Mouse (Mus musculus) embryonic facial prominence, embryonic 12.5 days (tissue): ENCODE measurements at regions not wholly inside any gene's neighbourhood (a gene's known extent, or its start where the extent isn't known, plus 50 kb on each side); places are given as distances from the start of the nearest gene placed in this dataset.

ENCODE experiments used
- ATAC-seq: fragments of 200-750 bp; cut with Nextera tagmentation; 2 replicates; pipeline ENCODE4 v1.8.0; 2017; ENCODE audit not compliant: insufficient number of reproducible peaks, insufficient read depth, low FRiP score, low TSS enrichment
- H3K27ac ChIP-seq: fragments of 300-500 bp; sonication (generic); 2 replicates; pipeline ENCODE4 v1.5.1; 2016; ENCODE audit warnings: mild to moderate bottlenecking
- H3K27me3 ChIP-seq: fragments of 300-500 bp; sonication (generic); 2 replicates; pipeline ENCODE4 v1.6.1; 2016; ENCODE audit warnings: mild to moderate bottlenecking, moderate library complexity
- H3K36me3 ChIP-seq: fragments of 300-500 bp; sonication (generic); 2 replicates; pipeline ENCODE4 v1.6.1; 2016; ENCODE audit warnings: mild to moderate bottlenecking
- H3K4me1 ChIP-seq: fragments of 300-500 bp; sonication (generic); 2 replicates; pipeline ENCODE4 v1.6.1; 2016
- H3K4me2 ChIP-seq: fragments of 300-500 bp; sonication (generic); replicated peaks from 2 replicates; pipeline ENCODE4 v1.6.1; 2016; ENCODE audit warnings: mild to moderate bottlenecking, moderate library complexity
- H3K4me3 ChIP-seq: fragments of 300-500 bp; sonication (generic); 2 replicates; pipeline ENCODE4 v1.5.1; 2016; ENCODE audit warnings: mild to moderate bottlenecking
- H3K9ac ChIP-seq: fragments of 300-500 bp; sonication (generic); 2 replicates; pipeline ENCODE4 v1.6.1; 2016; ENCODE audit warnings: mild to moderate bottlenecking, moderate library complexity
- H3K9me3 ChIP-seq: fragments of 300-500 bp; sonication (generic); 2 replicates; pipeline ENCODE4 v1.6.1; 2016; ENCODE audit warnings: mild to moderate bottlenecking, moderate library complexity
- WGBS: fragments of 180-500 bp; shearing (Covaris S2); methylation state at CpG from one replicate; pipeline ENCODE4 v1.1.7; 2016; 5-methylcytosine and 5-hydroxymethylcytosine counted together

DNA sequence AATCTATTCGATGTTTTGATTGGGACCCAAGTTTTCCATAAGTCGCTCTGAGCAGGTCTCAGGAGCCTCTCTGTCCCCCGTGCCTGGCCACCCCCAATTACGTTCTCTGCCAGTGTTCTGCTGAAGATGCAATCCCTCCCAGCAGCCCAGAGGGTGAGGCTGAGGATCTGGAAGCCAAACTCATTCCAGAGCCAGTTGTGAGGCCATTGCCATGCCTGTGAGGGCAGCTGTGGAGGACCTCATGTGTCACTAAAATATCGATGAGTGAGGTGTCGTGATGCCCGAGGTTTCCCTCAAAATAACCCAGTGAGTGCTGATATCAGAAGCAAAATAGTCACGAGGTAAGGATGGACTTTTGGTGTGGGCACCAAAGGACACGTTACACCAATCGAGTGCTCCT, 93.1 kb upstream of the Mvb12b start:
- Histone ChIP-seq H3K4me1 (no peaks in the 10 kb centered on the region), H3K36me3 (no peaks in the 10 kb centered on the region), H3K9ac (no peak overlapping the region), H3K27me3 (no peaks in the 10 kb centered on the region), H3K27ac (no peak overlapping the region), H3K9me3 (no peaks in the 10 kb centered on the region), H3K4me3 (no peak overlapping the region), H3K4me2 (no peak overlapping the region)
- WGBS: 76% methylated on average over 10 of the region's 10 CpGs
- ATAC-seq: no peak

DNA sequence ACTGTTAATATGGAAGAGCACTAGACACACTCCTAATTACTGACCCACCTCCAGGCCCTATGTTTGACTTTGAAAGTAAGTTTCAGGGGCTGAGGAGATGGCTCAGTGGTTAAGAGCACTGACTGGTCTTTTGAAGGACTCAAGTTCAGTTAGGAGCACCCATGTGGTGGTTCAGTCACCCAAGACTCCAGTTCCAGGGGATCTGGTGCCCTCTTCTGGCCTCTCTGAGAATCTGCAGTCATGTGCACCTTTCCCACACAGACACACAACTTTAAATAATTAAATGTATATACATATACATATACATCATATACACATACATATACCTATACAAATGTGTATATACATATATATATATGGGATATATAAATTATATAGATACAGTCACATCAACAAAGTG, 91.5 kb upstream of the Mvb12b start:
- no peaks in the 10 kb centered on the region for H3K9me3 ChIP-seq
- H3K27ac ChIP-seq: no peak overlapping the region
- no peak overlapping the region for H3K4me3 ChIP-seq
- no peaks in the 10 kb centered on the region for H3K27me3 ChIP-seq
- H3K9ac ChIP-seq: no peak overlapping the region
- no peaks in the 10 kb centered on the region for H3K4me1 ChIP-seq
- no peak overlapping the region for H3K4me2 ChIP-seq
- no peak for ATAC-seq
- H3K36me3 ChIP-seq: no peaks in the 10 kb centered on the region

DNA sequence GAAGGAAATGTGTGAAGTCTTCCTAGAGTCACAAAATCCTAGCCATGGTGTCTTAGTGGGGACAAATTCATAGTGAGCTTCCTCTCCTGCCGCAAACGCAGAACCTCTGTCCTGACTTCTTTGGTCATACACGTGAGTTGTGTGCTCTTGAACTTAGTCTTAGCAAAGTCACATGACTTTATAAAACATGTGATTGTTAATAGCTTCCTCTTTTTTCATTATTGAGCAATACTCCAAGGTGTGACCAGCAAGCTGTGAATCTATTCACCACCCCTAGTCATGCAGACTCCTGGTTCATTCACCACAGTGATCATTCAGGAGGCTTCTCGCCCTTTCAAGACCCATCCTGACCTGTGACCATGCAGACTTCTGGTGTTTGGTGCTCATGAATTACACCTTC, 90.8 kb upstream of the Mvb12b start:
- no peak overlapping the region for H3K4me2 ChIP-seq
- WGBS: 89% methylated on average over 4 of the region's 4 CpGs
- no peak overlapping the region for H3K27ac ChIP-seq
- H3K4me1 ChIP-seq: no peaks in the 10 kb centered on the region
- ATAC-seq: no peak
- no peaks in the 10 kb centered on the region for H3K27me3 ChIP-seq
- H3K36me3 ChIP-seq: no peaks in the 10 kb centered on the region
- H3K4me3 ChIP-seq: no peak overlapping the region
- no peaks in the 10 kb centered on the region for H3K9me3 ChIP-seq
- no peak overlapping the region for H3K9ac ChIP-seq

DNA sequence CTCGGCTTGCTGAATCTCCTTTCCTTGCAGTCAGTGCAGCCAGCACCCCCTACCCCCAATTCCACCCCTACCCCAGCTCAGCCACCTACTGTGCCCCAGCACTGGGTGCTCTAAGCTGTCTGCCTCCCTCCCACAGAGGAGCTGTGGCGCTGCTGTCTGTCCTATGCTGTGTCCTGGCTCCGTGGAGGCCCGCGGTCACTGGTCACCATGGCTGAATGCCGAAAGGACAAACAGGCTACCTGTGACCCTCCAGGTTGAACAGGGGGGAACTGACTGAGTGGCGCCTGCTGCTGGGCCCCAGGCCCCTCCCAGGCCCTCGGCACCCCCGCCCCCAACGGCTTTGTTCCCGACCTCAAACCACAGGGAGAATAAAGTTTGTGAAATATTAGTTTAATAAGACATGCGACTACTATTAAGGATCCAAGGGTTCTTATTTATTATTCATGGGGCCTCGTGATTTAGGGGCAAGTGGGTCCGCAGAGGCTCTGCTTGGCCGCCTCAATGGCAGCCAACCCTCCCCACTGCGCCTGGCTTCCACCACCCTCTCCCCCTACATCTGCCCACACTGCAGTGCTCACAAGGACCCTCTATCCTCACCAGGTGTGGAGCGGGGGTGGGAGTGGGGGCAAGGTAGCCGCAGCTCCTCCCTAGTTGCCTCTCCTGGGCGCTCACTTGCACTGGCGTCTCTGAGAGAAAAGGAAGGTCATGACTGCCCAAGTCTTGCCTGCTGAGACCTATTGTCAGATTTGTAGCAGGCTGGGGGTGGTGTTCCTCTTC, 90.0 kb upstream of the Mvb12b start:
- ATAC-seq: no peak
- Histone ChIP-seq H3K36me3 (no peaks in the 10 kb centered on the region), H3K27ac (no peak overlapping the region), H3K4me3 (no peak overlapping the region), H3K4me2 (no peak overlapping the region), H3K27me3 (no peaks in the 10 kb centered on the region), H3K9me3 (no peaks in the 10 kb centered on the region), H3K4me1 (no peaks in the 10 kb centered on the region), H3K9ac (no peak overlapping the region)
- WGBS: 67% methylated on average over 20 of the region's 20 CpGs

DNA sequence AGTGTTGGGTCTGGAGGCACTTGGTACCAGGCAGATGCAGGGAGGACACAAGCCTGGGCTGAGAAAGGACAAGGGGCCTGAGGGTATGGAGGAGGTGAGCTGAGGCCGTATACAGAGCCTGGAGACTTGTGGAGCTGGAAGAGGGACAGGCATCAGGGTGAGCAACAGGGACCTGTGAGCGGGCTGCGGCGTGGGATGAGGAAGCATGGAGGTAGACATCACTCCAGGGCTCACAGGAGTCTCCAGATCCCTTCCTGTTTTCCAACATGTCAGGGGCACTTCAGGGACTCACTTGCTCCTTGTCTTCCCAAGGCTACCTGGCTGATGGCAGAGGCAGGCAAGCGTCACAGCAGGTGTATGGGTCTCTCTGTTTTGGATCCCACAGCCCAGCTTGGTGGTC, 89.4 kb upstream of the Mvb12b start:
- Histone ChIP-seq H3K4me1 (no peaks in the 10 kb centered on the region), H3K9ac (no peak overlapping the region), H3K4me3 (no peak overlapping the region), H3K9me3 (no peaks in the 10 kb centered on the region), H3K36me3 (no peaks in the 10 kb centered on the region), H3K27ac (no peak overlapping the region), H3K4me2 (no peak overlapping the region), H3K27me3 (no peaks in the 10 kb centered on the region)
- WGBS: 81% methylated on average over 5 of the region's 5 CpGs
- ATAC-seq: no peak

DNA sequence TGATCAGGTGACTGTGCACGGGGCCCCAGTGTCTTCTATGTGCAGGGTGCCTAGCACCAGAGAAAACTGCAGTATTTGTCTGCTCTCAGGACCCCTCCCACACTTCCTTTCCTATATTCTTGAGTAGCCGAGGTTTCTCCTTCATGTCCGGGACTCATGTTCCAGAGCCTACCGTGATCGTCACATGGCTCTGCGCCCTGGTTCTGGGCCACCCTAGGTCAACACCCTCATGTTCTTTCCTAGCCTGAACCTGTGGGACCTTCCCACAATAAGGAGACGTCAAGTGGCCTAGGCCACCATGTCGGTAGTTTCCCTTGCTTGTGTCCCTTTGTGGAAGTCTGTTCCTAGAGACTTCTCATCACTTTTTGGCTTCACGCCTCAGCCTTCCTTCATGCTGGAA, 88.4 kb upstream of the Mvb12b start:
- no peak for ATAC-seq
- Histone ChIP-seq H3K9ac (no peak overlapping the region; the same call in 1 of the 2 replicates), H3K27ac (no peak overlapping the region), H3K4me2 (no peak overlapping the region), H3K36me3 (no peaks in the 10 kb centered on the region), H3K4me1 (no peaks in the 10 kb centered on the region), H3K27me3 (no peaks in the 10 kb centered on the region), H3K4me3 (no peak overlapping the region), H3K9me3 (no peaks in the 10 kb centered on the region)
- 82% methylated on average over 9 of the region's 9 CpGs for WGBS

DNA sequence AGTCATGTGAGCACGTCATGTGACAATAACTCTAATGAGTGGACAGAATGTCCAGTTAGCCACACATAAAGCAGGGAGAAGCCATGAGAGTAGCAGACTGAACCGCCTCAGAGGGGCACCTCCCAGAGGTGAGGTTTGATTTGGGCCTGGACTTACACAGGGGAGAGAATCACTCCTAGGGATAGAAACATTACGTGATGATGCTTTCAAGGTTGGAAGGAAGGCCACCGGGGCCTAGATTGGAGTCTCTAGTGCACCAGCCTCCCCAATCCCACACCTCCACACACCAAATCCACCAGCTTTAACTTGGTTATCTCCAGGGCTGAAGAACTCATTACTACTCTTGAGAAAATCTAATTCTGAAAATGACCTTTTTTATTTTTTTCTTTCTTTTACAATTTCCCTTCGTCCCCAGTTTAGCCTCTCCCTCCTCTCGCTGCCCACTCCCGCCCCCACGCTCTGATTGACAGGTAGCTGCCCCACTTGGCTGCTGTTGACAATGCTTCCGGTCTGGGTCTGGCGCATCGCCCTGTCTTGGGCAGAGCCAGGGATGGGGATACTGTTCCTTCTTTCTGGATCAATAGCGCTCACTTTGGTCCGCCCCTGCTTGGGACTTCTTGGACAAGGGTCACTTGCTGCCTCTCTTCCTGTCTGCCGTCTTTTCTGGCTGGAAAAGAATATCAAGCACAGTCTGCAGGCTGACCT, 87.8 kb upstream of the Mvb12b start:
- Histone ChIP-seq H3K27ac (no peak overlapping the region), H3K4me2 (no peak overlapping the region), H3K9ac (no peak overlapping the region; the same call in 1 of the 2 replicates), H3K4me3 (no peak overlapping the region), H3K36me3 (no peaks in the 10 kb centered on the region), H3K27me3 (no peaks in the 10 kb centered on the region), H3K9me3 (no peaks in the 10 kb centered on the region), H3K4me1 (no peaks in the 10 kb centered on the region)
- WGBS: 73% methylated on average over 14 of the region's 14 CpGs
- no peak for ATAC-seq

DNA sequence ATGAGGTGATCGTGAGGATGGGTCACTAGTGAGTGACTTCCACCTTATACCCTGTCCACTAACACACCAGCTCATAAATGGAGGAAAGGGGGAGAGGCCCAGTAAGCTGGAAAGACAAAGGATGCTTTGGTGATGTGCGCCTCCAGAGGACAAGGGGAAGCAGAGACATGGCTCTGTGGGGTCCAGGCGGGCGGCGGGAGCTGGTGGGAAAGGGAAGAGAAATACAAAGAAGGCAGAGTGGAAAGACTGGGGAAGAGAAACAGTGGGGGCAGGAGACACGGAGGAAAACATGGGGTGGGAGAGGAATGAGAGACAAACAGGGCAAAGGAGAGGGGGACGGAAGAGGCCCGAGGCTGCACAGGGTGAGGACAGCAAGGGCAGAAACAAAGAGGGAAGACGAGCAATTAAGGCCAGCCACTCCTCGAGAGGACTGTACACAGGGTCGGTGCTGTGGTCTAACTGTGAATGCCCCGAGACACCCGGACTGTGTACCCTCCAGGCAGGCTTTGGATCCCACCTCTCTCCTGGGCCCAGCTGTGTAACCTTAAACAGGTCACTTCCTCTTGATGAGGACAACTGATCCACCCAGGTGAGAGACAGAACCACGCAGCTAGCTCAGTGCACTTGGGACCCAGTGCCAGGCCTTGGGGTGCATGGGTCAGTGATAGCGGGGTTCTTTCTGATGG, 87.1 kb upstream of the Mvb12b start:
- H3K4me2 ChIP-seq: no peak overlapping the region
- 66% methylated on average over 15 of the region's 15 CpGs for WGBS
- no peak overlapping the region for H3K4me3 ChIP-seq
- no peaks in the 10 kb centered on the region for H3K36me3 ChIP-seq
- no peaks in the 10 kb centered on the region for H3K4me1 ChIP-seq
- no peaks in the 10 kb centered on the region for H3K27me3 ChIP-seq
- no peak for ATAC-seq
- no peaks in the 10 kb centered on the region for H3K9me3 ChIP-seq
- no peak overlapping the region for H3K27ac ChIP-seq
- no peak overlapping the region for H3K9ac ChIP-seq

DNA sequence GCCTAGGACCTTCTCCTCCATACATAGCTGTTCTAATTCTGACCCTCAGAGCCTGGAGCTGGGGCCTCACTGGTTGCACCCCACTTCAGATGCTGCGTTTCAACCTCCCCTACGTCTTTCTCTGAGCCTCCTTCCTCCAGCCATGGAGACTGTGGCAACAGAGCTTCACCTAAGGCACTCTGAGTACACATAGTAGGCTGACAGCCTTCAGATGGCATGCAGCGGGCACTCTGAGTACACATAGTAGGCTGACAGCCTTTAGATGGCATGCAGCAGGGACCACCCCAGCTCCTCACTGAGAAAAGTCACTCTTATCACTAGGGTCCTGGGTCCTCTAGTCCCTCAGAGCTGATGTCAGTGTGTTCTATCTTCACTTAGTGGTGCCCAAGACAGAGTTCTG, 86.3 kb upstream of the Mvb12b start:
- H3K27me3 ChIP-seq: no peaks in the 10 kb centered on the region
- H3K4me1 ChIP-seq: no peaks in the 10 kb centered on the region
- H3K36me3 ChIP-seq: no peaks in the 10 kb centered on the region
- WGBS: 90% methylated on average over 3 of the region's 3 CpGs
- ATAC-seq: no peak
- H3K9ac ChIP-seq: no peak overlapping the region
- H3K27ac ChIP-seq: no peak overlapping the region
- H3K4me2 ChIP-seq: no peak overlapping the region
- H3K9me3 ChIP-seq: no peaks in the 10 kb centered on the region
- no peak overlapping the region for H3K4me3 ChIP-seq

DNA sequence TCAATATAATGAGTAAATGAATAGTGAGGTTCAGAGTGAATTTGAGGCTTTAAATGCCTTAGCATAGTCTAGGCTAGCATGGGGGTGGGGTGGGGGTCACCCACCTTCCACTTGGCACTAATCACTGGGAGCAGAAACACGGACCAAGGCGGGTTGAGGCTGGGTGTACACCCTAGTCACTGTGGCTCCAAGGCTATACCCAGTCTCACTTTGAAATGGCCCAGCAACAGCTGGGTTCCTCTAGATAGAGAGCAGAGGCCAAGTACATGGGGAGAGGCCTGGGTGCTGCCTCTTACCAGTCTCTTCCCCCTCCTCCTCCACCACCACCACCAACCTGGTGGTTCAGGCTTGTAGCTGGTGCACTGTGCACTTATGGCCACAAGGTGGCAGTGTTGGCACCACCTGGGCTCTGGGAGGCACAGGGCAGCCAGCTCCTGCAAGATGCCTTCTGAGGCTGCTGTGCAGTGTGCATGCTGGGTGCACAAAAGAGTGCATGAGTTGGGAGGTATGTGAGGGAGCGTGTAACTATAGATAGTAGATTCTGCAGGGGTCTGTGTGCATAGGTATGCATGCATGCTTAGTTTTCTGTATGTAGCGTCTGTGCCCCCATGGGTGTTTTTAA, 85.6 kb upstream of the Mvb12b start:
- H3K27me3 ChIP-seq: 0 out of 2 replicates have a peak, but pooled peaks cover under 1% of the 10 kb centered on the region
- H3K36me3 ChIP-seq: no peaks in the 10 kb centered on the region
- no peak overlapping the region for H3K27ac ChIP-seq
- peak; percentile 68; the same call in 1 of the 2 replicates for ATAC-seq
- WGBS: 66% methylated on average over 4 of the region's 4 CpGs
- H3K9me3 ChIP-seq: no peaks in the 10 kb centered on the region
- no peak overlapping the region for H3K4me3 ChIP-seq
- no peak overlapping the region for H3K4me2 ChIP-seq
- no peak overlapping the region for H3K9ac ChIP-seq
- no peaks in the 10 kb centered on the region for H3K4me1 ChIP-seq

DNA sequence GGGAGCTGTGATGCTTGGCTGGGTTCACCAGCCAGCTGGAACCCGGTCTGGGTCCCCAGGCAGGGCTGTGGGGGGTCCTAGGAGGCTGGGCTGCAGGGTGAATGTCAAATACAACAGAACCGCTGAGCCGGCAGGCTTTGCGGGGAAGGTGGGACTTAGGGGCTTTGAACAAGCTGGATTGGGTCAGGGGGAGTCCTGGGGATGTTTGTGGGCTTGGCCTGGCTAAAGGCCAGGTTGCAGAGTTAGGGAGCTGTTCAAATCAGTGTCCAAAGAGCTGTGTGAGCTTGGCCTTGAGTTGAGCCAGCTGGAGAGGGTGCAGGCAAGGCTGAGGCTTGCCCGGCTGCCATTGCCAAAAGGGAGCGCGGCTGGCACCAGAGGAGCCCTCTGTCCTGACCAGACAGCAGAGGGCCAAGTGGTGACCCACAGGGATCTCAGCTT, 79.3 kb upstream of the Mvb12b start:
- peaks cover 21% of the 10 kb centered on the region for H3K27me3 ChIP-seq
- no peak overlapping the region for H3K27ac ChIP-seq
- no peak overlapping the region for H3K9ac ChIP-seq
- H3K36me3 ChIP-seq: no peaks in the 10 kb centered on the region
- ATAC-seq: no peak
- no peak overlapping the region for H3K4me3 ChIP-seq
- H3K4me1 ChIP-seq: peaks cover 10% of the 10 kb centered on the region; the same call in 1 of the 2 replicates
- WGBS: 41% methylated on average over 7 of the region's 7 CpGs
- peak overlapping the region; percentile 29; the same call in 1 of the 2 replicates for H3K4me2 ChIP-seq
- no peaks in the 10 kb centered on the region for H3K9me3 ChIP-seq
